Mouse (Mus musculus) embryonic facial prominence, embryonic 11.5 days (tissue): ENCODE measurements around the gene Wfikkn2. TPM values are rescaled to one million over a fixed set of nuclear protein-coding genes. Genes with fewer than 3 reads are reported as not detected.
A peak's percentile ranks its signal among the peaks of the same experiment; 100 is the strongest.

Source experiments
- ATAC-seq: fragments of 200-750 bp; cut with Nextera tagmentation; replicated peaks from 2 replicates; pipeline ENCODE4 v1.8.0; 2017; ENCODE audit warnings: low read depth; ENCODE audit not compliant: insufficient number of reproducible peaks, low FRiP score, low TSS enrichment
- DNase-seq: peaks from one replicate; pipeline ENCODE4 v3.0.0-alpha.2; 2015; ENCODE audit warnings: low spot score
- H3K27ac ChIP-seq: fragments of 300-500 bp; sonication (generic); replicated peaks from 2 replicates; pipeline ENCODE4 v1.5.1; 2014; ENCODE audit warnings: mild to moderate bottlenecking, low read depth, low read length, control low read depth
- H3K27me3 ChIP-seq: fragments of 300-500 bp; sonication (generic); 2 replicates; pipeline ENCODE4 v1.6.1; 2014; ENCODE audit warnings: mild to moderate bottlenecking, low read length, moderate library complexity, mixed read lengths; ENCODE audit not compliant: control insufficient read depth, insufficient read depth
- H3K36me3 ChIP-seq: fragments of 300-500 bp; sonication (generic); replicated peaks from 2 replicates; pipeline ENCODE4 v1.6.1; 2014; ENCODE audit warnings: low read depth, mild to moderate bottlenecking, low read length, moderate library complexity, mixed read lengths; ENCODE audit not compliant: control insufficient read depth, insufficient read depth
- H3K4me1 ChIP-seq: fragments of 300-500 bp; sonication (generic); 2 replicates; pipeline ENCODE4 v1.6.1; 2014; ENCODE audit warnings: low read length, mixed read lengths; ENCODE audit not compliant: control insufficient read depth, insufficient read depth
- H3K4me2 ChIP-seq: fragments of 300-500 bp; sonication (generic); 2 replicates; pipeline ENCODE4 v1.6.1; 2014; ENCODE audit warnings: low read depth, mild to moderate bottlenecking, control low read depth, low read length, moderate library complexity
- H3K4me3 ChIP-seq: fragments of 300-500 bp; sonication (generic); 2 replicates; pipeline ENCODE4 v1.5.1; 2014; ENCODE audit warnings: low read depth, low read length, control low read depth
- H3K9ac ChIP-seq: fragments of 300-500 bp; sonication (generic); replicated peaks from 2 replicates; pipeline ENCODE4 v1.6.1; 2014; ENCODE audit warnings: mild to moderate bottlenecking, control low read depth, low read length
- H3K9me3 ChIP-seq: fragments of 300-500 bp; sonication (generic); replicated peaks from 2 replicates; pipeline ENCODE4 v1.6.1; 2016; ENCODE audit warnings: mild to moderate bottlenecking, low read length, inconsistent platforms, mixed read lengths; ENCODE audit not compliant: control insufficient read depth
- WGBS: fragments of 180-500 bp; shearing (Covaris S2); extraction: QIAGEN DNeasy Blood & Tissue Kit; methylation state at CpG from one replicate; pipeline ENCODE4 v1.1.7; 2014; 5-methylcytosine and 5-hydroxymethylcytosine counted together
- polyA plus RNA-seq: library from polyadenylated mRNA; unstranded; fragments of >200 nt; fragmentation: Nextera tagmentation; extraction: Ambion mirVana; gene quantifications from 2 replicates; pipeline ENCODE4 v1.2.1, GENCODE M21; 2014

The Wfikkn2 gene
- polyA plus RNA-seq, 1 experiment from 2014 or later: 4.2 TPM

DNA sequence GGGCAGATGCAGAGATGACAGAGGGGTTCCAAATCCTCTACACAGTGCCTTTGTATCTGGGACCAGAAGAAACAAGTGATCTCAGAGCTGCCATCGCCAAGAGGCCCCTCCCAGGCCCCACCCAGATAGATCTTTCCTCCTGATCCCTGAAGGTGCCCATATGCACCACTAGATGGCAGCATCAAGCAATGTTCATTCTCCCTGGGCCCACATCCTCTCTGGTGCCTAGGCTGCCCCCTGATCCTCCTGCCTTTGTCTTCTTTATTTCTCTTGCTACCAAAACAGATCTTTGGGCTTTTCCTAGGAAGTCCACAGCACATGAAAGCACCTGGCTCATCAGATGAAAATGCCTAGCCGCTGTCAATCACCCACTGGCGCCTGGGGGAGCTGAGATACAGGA, 9.7 kb downstream of the Wfikkn2 start:
- H3K36me3 ChIP-seq: no peaks in the 10 kb centered on the region
- 15% methylated on average over 3 of the region's 3 CpGs for WGBS
- no peak overlapping the region for H3K27ac ChIP-seq
- H3K27me3 ChIP-seq: no peaks in the 10 kb centered on the region
- peak overlapping the region; percentile 43 for H3K9ac ChIP-seq
- ATAC-seq: peak; percentile 76
- no peaks in the 10 kb centered on the region for H3K9me3 ChIP-seq
- no peaks in the 10 kb centered on the region; the same call in 1 of the 2 replicates for H3K4me1 ChIP-seq
- H3K4me2 ChIP-seq: no peak overlapping the region
- no peak overlapping the region for H3K4me3 ChIP-seq
- DNase-seq: peak; percentile 90

DNA sequence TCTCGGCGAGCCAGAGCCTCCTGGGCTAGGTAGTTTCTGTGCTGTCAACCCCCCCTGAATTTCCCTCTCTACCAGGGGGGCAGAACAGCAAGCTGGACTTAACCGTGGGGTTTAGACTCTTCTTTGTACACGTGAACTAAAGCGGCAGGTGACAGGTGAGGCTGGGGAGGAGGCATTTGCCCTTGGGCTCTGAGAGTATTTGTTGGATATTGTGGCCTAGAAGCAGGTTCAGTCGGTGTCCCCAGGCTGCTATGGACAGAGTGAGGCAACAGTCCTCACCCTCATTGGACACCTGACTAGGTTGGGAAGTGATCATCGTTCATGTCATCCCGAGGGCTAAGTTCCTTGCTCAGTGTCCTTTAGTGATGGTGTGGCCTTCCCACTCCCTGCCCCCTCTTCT, 10.9 kb downstream of the Wfikkn2 start:
- WGBS: 87% methylated on average over 8 of the region's 8 CpGs

DNA sequence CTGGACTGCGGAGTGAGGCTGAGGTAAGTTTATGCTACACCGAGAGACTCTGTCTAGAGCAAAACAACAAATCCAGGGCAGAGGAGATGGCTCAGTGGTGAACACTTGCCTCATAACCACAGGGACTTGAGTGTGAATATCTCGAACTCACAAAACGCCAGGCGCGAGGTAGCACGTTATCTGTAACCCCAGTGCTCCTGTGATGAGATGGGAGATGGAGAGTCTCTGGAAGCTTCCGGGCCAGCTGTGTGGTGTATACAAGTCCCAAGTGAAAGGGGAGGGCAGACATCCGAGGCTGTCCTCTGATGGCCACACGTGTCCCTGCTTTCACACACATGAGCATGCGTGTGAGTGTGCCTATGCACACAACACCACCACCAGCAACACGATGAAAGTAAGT, 11.4 kb downstream of the Wfikkn2 start:
- DNase-seq (no peak), ATAC-seq (no peak)
- WGBS: 91% methylated on average over 12 of the region's 12 CpGs
- Histone ChIP-seq H3K4me2 (no peak overlapping the region), H3K4me3 (no peak overlapping the region), H3K36me3 (no peaks in the 10 kb centered on the region), H3K9ac (no peak overlapping the region), H3K4me1 (no peaks in the 10 kb centered on the region; the same call in 1 of the 2 replicates), H3K27me3 (no peaks in the 10 kb centered on the region), H3K27ac (no peak overlapping the region), H3K9me3 (no peaks in the 10 kb centered on the region)

More for the DNA sequence above, 10.9 kb downstream of the Wfikkn2 start:
- Histone ChIP-seq H3K27me3 (no peaks in the 10 kb centered on the region), H3K4me2 (no peak overlapping the region), H3K27ac (no peak overlapping the region), H3K4me1 (no peaks in the 10 kb centered on the region; the same call in 1 of the 2 replicates), H3K9me3 (no peaks in the 10 kb centered on the region), H3K36me3 (no peaks in the 10 kb centered on the region), H3K9ac (no peak overlapping the region), H3K4me3 (no peak overlapping the region)
- ATAC-seq: no peak
- DNase-seq: no peak

DNA sequence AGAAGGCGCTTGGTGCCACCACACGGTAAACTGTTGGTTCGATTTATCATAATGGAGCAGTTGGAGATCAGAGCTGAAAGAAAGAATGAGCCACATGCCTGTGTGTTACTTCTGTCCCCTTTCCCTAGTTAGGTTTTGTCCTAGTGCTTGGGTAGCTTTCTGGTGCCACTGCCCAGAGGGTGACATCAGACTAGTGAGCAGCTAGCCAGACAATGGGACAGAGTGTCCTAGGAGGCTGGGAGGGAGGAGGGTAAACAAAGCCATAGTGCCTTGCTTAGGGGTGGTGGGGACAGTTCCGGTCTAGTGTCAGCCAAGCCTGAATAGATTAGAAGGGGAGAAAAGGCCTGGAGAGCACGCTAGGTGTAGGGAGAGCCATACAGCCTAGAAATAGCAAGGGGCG, 12.4 kb downstream of the Wfikkn2 start:
- 73% methylated on average over 6 of the region's 6 CpGs for WGBS
- ATAC-seq (no peak), DNase-seq (no peak)
- Histone ChIP-seq H3K9ac (no peak overlapping the region), H3K36me3 (no peaks in the 10 kb centered on the region), H3K9me3 (no peaks in the 10 kb centered on the region), H3K27ac (no peak overlapping the region), H3K4me1 (no peaks in the 10 kb centered on the region; the same call in 1 of the 2 replicates), H3K4me3 (no peak overlapping the region), H3K27me3 (no peaks in the 10 kb centered on the region), H3K4me2 (no peak overlapping the region)

DNA sequence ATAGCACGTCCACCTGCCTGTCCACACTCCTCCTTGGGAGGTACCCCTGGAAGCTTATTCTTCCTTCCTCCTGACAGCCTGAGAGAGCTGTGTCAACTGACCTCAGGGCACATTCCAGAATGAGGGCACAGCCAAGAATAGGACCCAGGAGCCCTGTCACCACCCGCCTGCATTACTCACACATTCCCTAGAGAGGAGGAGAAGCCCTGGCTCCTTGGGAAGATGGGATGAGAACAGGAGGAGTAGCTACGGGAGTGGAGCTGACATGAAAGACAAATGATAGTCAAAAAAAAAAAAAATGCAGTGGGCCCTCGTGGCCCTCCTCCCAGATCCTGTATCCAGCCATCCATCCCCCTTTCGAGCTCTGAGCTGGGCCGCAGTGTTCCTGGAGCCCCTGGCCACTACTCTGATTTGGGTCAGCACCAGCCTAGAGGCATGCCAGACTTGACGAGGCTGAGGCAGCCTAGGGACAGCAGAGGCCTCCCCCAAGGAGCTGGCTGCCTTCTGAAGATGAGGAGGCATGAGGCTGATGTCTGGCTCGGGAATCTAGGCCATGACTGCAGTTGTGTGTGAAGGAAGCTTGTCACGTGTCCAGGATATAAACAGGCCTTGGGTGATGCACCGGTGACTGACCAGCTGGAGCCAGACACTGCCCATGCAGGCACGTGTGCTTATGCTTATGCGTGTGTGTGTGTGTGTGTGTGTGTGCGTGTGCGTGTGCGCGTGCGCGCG, 13.8 kb downstream of the Wfikkn2 start:
- no peak overlapping the region for H3K27ac ChIP-seq
- no peak overlapping the region for H3K9ac ChIP-seq

DNA sequence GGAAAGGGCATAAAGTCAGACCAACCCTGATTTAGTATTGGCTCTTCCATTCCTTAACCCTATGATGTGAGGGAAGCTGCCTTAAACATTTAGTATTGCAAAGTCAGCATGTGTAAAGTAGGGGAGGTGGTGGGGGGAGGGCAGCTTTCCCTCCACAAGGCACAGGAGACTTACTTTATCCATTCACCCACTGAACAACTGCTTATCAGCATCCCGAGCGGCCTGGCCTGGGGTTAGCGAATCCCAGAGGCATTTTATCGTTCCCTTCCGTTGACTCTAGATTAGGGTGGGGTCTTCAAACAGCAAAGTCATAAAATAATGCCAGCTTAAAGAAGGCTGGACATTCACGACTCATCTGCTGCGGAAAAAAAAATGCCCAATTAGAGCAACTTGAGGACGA, 15.6 kb downstream of the Wfikkn2 start:
- Histone ChIP-seq H3K9me3 (no peaks in the 10 kb centered on the region), H3K4me3 (no peak overlapping the region), H3K4me1 (no peaks in the 10 kb centered on the region; the same call in 1 of the 2 replicates), H3K27me3 (no peaks in the 10 kb centered on the region), H3K9ac (no peak overlapping the region), H3K36me3 (no peaks in the 10 kb centered on the region), H3K27ac (no peak overlapping the region), H3K4me2 (no peak overlapping the region)
- DNase-seq (no peak), ATAC-seq (no peak)
- 86% methylated on average over 8 of the region's 8 CpGs for WGBS

More for the DNA sequence above, 13.8 kb downstream of the Wfikkn2 start:
- WGBS: 75% methylated on average over 19 of the region's 19 CpGs
- Histone ChIP-seq H3K4me2 (no peak overlapping the region), H3K27me3 (no peaks in the 10 kb centered on the region), H3K4me3 (no peak overlapping the region), H3K4me1 (no peaks in the 10 kb centered on the region; the same call in 1 of the 2 replicates), H3K36me3 (no peaks in the 10 kb centered on the region), H3K9me3 (no peaks in the 10 kb centered on the region)
- ATAC-seq: no peak
- no peak for DNase-seq

DNA sequence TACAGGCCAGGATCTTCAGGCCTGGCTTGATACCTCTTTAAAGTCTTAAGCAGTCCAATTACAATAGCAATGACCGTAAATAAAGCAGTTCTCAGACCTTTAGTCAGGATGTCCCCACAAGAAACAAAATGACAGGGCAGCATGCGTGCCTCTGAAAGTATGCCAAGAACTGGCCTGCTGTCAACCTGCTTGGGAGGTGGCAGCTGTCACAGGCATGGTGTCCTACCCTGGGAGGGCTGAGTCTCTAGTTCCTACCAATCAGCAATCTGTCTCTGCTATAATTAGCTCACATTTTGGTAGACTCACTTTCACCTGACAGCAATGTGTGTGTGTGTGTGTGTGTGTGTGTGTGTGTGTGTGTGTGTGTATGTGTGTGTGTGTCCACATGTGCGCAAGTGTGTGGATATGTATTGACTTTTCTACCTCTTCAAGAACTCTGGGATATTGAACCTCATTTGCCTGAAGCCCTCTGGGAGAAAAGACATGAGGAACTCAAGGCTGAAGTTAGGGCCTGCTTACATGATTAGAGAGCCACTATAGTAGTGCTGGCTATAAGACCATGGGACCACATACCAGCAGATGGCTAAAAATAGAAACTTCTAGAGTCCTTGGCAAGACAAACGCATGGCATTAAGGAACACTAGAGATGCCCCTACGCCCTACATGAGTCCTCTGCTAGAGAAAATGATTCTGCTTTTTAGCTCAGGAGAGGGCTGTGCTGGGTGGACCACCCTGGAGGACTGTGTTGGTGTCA, 16.4 kb downstream of the Wfikkn2 start:
- no peak for DNase-seq
- 86% methylated on average over 5 of the region's 5 CpGs for WGBS
- H3K36me3 ChIP-seq: no peaks in the 10 kb centered on the region

DNA sequence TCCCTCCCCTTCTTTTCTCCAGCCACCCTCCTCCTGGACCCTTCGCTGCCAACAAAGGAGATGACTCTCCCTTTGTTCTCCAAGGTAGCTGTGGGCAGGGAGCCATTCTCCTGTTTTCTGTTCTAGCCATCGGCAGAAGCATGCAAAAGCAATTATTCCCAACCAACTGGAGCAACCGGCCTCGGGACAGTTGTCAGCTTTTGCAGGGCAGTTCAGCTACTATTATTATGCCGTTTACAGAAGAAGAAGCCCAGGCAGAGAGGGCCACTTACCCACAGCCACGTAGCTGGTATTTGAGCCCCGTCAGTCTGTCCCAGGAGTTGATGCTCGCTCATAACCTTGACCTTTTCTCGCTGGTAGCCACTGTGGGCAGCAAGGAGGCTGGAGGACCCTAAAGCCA, 17.4 kb downstream of the Wfikkn2 start:
- DNase-seq: no peak
- ATAC-seq: no peak
- Histone ChIP-seq H3K9me3 (no peaks in the 10 kb centered on the region), H3K4me1 (no peaks in the 10 kb centered on the region; the same call in 1 of the 2 replicates), H3K4me2 (no peak overlapping the region; the same call in 1 of the 2 replicates), H3K36me3 (no peaks in the 10 kb centered on the region), H3K4me3 (no peak overlapping the region), H3K9ac (0 out of 2 replicates have a peak overlapping the region, but pooled peaks have one; percentile 13), H3K27me3 (no peaks in the 10 kb centered on the region), H3K27ac (0 out of 2 replicates have a peak overlapping the region, but pooled peaks have one; percentile 28)
- WGBS: 32% methylated on average over 9 of the region's 9 CpGs

More for the DNA sequence above, 16.4 kb downstream of the Wfikkn2 start:
- ATAC-seq: no peak
- Histone ChIP-seq H3K27me3 (no peaks in the 10 kb centered on the region), H3K9me3 (no peaks in the 10 kb centered on the region), H3K4me3 (no peak overlapping the region), H3K4me1 (no peaks in the 10 kb centered on the region; the same call in 1 of the 2 replicates), H3K27ac (no peak overlapping the region), H3K9ac (no peak overlapping the region), H3K4me2 (no peak overlapping the region)
